Mouse (Mus musculus) lung, postnatal 14 days (tissue): Measurements from ENCODE around the gene Max.

Experiments used
- DNase-seq: peaks from one replicate; pipeline ENCODE4 v3.0.0; 2021

Gene Max

GRCm38 (mm10) chr12:76954698-76955423 lies 7.1 kb downstream of the Max start:
- peak; percentile 77 for DNase-seq

- DNase-seq, result no peak
These were observed 8.1 kb downstream of the Max start for GRCm38 (mm10) chr12:76953750-76954363.

GRCm38 (mm10) chr12:76950330-76950729 lies 11.7 kb downstream of the Max start:
- no peak for DNase-seq

GRCm38 (mm10) chr12:76948781-76949180 lies 13.2 kb downstream of the Max start:
- no peak for DNase-seq

GRCm38 (mm10) chr12:76948185-76948584 lies 13.8 kb downstream of the Max start:
- DNase-seq, result no peak

- no peak for DNase-seq
These were observed 14.5 kb downstream of the Max start for GRCm38 (mm10) chr12:76947487-76947886.

- DNase-seq, result no peak
These were observed 18.5 kb downstream of the Max start for GRCm38 (mm10) chr12:76943466-76943865.

GRCm38 (mm10) chr12:76943046-76943445 lies 19.0 kb downstream of the Max start:
- no peak for DNase-seq

- DNase-seq, result no peak
These were observed 19.5 kb downstream of the Max start for GRCm38 (mm10) chr12:76942476-76942875.

- DNase-seq, result no peak
These were observed 20.5 kb downstream of the Max start for GRCm38 (mm10) chr12:76941524-76941923.

- no peak for DNase-seq
These were observed 24.0 kb downstream of the Max start for GRCm38 (mm10) chr12:76938013-76938412.

GRCm38 (mm10) chr12:76936211-76936610 lies 25.8 kb downstream of the Max start:
- no peak for DNase-seq

- no peak for DNase-seq
These were observed 27.6 kb downstream of the Max start for GRCm38 (mm10) chr12:76934438-76934837.

- DNase-seq, result no peak
These were observed 29.3 kb downstream of the Max start for GRCm38 (mm10) chr12:76932688-76933060.

GRCm38 (mm10) chr12:76931739-76932687 lies 30.0 kb downstream of the Max start:
- no peak for DNase-seq

- no peak for DNase-seq
These were observed 31.8 kb downstream of the Max start for GRCm38 (mm10) chr12:76930177-76930576.

GRCm38 (mm10) chr12:76927539-76927938 lies 34.5 kb downstream of the Max start:
- no peak for DNase-seq

- no peak for DNase-seq
These were observed 35.0 kb downstream of the Max start for GRCm38 (mm10) chr12:76927012-76927411.

GRCm38 (mm10) chr12:76926338-76926945 lies 35.6 kb downstream of the Max start:
- DNase-seq, result no peak

- DNase-seq, result no peak
These were observed 36.9 kb downstream of the Max start for GRCm38 (mm10) chr12:76924904-76925604.

- no peak for DNase-seq
These were observed 38.9 kb downstream of the Max start for GRCm38 (mm10) chr12:76923118-76923517.

- no peak for DNase-seq
These were observed 41.0 kb downstream of the Max start for GRCm38 (mm10) chr12:76920990-76921389.
